Mouse (Mus musculus): ENCODE measurements around the gene Ccn5. TPM values are rescaled to one million over a fixed set of nuclear protein-coding genes. Genes with fewer than 3 reads are reported as not detected.

The Ccn5 gene
- polyA plus RNA-seq, 1 experiment from 2014 or later, result 0.09 TPM

DNA sequence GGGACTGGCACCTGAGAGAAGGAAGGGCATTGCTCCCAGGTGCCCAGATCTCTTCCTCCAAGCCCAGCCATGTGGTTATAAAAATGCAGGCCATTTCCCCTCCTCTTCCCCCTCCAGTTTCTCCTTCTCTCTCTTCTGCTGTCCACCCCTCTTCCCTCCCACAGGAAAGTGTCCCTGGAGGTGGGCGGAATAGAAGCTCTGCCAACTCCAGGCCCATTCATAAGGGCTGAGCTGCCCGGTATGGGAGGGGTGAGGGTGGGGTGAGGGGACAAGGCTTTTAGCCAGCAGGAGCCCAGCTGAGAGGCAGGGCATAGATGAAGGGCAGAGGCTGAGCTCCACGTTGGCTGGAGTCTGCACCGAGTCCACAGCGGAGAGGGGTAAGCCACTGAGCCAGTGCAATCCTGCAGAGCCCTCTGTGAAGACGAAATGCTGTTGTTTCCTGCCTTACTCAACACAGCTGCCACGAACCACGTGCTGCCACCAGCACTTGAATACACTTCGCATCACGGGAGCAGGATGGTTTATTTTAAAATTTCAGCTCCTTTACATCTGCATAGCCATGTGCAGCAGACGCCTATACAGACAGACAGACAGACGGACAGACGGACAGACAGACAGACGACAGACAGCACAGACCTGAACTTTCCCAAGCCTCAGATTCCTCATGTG is 56.3 kb downstream of the Ccn5 start:
- H3K9ac ChIP-seq, result no peak overlapping the region
- H3K9me3 ChIP-seq (replicated peaks), result no peaks in the 10 kb centered on the region
- H3K27ac ChIP-seq (replicated peaks), result no peak overlapping the region
- no peak for ATAC-seq (ENCODE audit: insufficient read depth)
- 48% methylated on average over 14 of the region's 14 CpGs for WGBS (ENCODE audit: insufficient replicate concordance)
- no peak overlapping the region for H3K4me2 ChIP-seq
- H3K4me1 ChIP-seq (replicated peaks), result no peaks in the 10 kb centered on the region
- no peaks in the 10 kb centered on the region for H3K36me3 ChIP-seq (replicated peaks)
- H3K27me3 ChIP-seq, result no peaks in the 10 kb centered on the region
- H3K4me3 ChIP-seq (replicated peaks), result no peak overlapping the region

DNA sequence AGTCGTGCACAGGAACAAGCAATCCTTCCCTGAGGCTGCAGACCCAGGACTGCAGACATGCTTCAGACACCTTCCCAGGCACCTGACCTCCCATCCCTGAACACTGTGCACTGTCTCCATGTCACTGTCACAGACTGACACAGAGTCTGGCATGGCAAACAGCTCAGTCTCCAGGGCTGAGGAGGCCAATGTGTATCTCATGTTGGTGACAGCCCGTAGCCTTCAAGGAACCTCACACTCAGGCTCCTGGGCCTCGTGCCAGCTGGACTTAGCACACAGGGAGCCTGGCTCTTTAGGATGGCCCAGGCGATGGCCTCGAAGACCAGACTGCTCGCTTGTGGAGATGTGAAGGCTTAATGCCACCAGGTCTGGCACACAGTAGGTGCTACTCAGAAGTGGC is 60.2 kb downstream of the Ccn5 start:
- H3K4me3 ChIP-seq (replicated peaks), result no peak overlapping the region
- WGBS (ENCODE audit: insufficient replicate concordance), result 68% methylated on average over 6 of the region's 6 CpGs
- no peaks in the 10 kb centered on the region for H3K27me3 ChIP-seq
- no peak for ATAC-seq (ENCODE audit: insufficient read depth)
- H3K27ac ChIP-seq (replicated peaks), result no peak overlapping the region
- H3K36me3 ChIP-seq (replicated peaks), result no peaks in the 10 kb centered on the region
- no peaks in the 10 kb centered on the region for H3K4me1 ChIP-seq (replicated peaks)
- no peaks in the 10 kb centered on the region for H3K9me3 ChIP-seq (replicated peaks)
- no peak overlapping the region for H3K4me2 ChIP-seq
- H3K9ac ChIP-seq, result no peak overlapping the region

Other genes starting within 250 kb of the Ccn5 start
- 8.5 and 10.4 TPM in 2 replicates for gene Ttpal, start 218.5 kb upstream of the Ccn5 start, polyA plus RNA-seq (2015; fragmentation: Nextera tagmentation; extraction: Ambion mirVana)
- gene Serinc3, start 175.7 kb upstream of the Ccn5 start, polyA plus RNA-seq (2015; fragmentation: Nextera tagmentation; extraction: Ambion mirVana), result 126 and 129 TPM in 2 replicates
- gene Pkig, start 162.5 kb upstream of the Ccn5 start, polyA plus RNA-seq (2015; fragmentation: Nextera tagmentation; extraction: Ambion mirVana), result 93.3 and 95.5 TPM in 2 replicates
- gene Ada, start 70.6 kb upstream of the Ccn5 start, polyA plus RNA-seq (2015; fragmentation: Nextera tagmentation; extraction: Ambion mirVana), result 3.5 TPM in 2 replicates
- gene Kcnk15, start 32.8 kb downstream of the Ccn5 start, polyA plus RNA-seq (2015; fragmentation: Nextera tagmentation; extraction: Ambion mirVana), result not detected in 2 replicates
- gene Rims4, start 97.8 kb downstream of the Ccn5 start, polyA plus RNA-seq (2015; fragmentation: Nextera tagmentation; extraction: Ambion mirVana), result 0.46 and 0.62 TPM in 2 replicates
- gene Ywhab, start 174.1 kb downstream of the Ccn5 start, polyA plus RNA-seq (2015; fragmentation: Nextera tagmentation; extraction: Ambion mirVana), result 91.7 and 96.3 TPM in 2 replicates
- gene Pabpc1l, start 204.6 kb downstream of the Ccn5 start, polyA plus RNA-seq (2015; fragmentation: Nextera tagmentation; extraction: Ambion mirVana), result 0.32 and 0.54 TPM in 2 replicates
- 12.4 and 14.3 TPM in 2 replicates for gene Stk4, start 249.5 kb downstream of the Ccn5 start, polyA plus RNA-seq (2015; fragmentation: Nextera tagmentation; extraction: Ambion mirVana)

Measured in liver, embryonic 15.5 days (tissue).